Mouse (Mus musculus): ENCODE measurements around the gene Clmn. TPM values are rescaled to one million over a fixed set of nuclear protein-coding genes. Genes with fewer than 3 reads are reported as not detected.

The Clmn gene
- total RNA-seq, 2 experiments from 2014 or later: 2.7 to 3.5 TPM

GRCm38 (mm10) chr12:104822151-104822550 is 42.7 kb downstream of the Clmn start:
- no peak for DNase-seq
- intact Hi-C loops (cut with DNase I): loop anchor here (5.0 kb wide), 1 partner anchor 55 kb away; no protein-coding TSS in a partner anchor

GRCm38 (mm10) chr12:104820061-104820460 is 44.8 kb downstream of the Clmn start:
- intact Hi-C loops (cut with DNase I): loop anchor here (5.0 kb wide), 1 partner anchor 53 kb away; no protein-coding TSS in a partner anchor
- DNase-seq: no peak

- intact Hi-C loops (cut with DNase I): no loop called here
- no peak for DNase-seq
Measured at GRCm38 (mm10) chr12:104819050-104819449, 45.8 kb downstream of the Clmn start.

- DNase-seq: no peak
- intact Hi-C loops (cut with DNase I): no loop called here
Measured at GRCm38 (mm10) chr12:104818057-104818456, 46.8 kb downstream of the Clmn start.

- peak in 1 of 2 experiments; percentile 47 for DNase-seq
- intact Hi-C loops (cut with DNase I): no loop called here
Measured at GRCm38 (mm10) chr12:104817172-104817866, 47.6 kb downstream of the Clmn start.

- intact Hi-C loops (cut with DNase I): no loop called here
- DNase-seq: no peak
Measured at GRCm38 (mm10) chr12:104814291-104814690, 50.6 kb downstream of the Clmn start.

- intact Hi-C loops (cut with DNase I): no loop called here
- DNase-seq: no peak
Measured at GRCm38 (mm10) chr12:104813762-104814161, 51.1 kb downstream of the Clmn start.

- peak in 1 of 2 experiments; percentile 18 for DNase-seq
- intact Hi-C loops (cut with DNase I): no loop called here
Measured at GRCm38 (mm10) chr12:104812711-104813110, 52.2 kb downstream of the Clmn start.

- intact Hi-C loops (cut with DNase I): no loop called here
- DNase-seq: no peak
Measured at GRCm38 (mm10) chr12:104810923-104811443, 53.9 kb downstream of the Clmn start.

- DNase-seq: peak in 1 of 2 experiments; percentile 24
- intact Hi-C loops (cut with DNase I): no loop called here
Measured at GRCm38 (mm10) chr12:104808421-104809067, 56.3 kb downstream of the Clmn start.

GRCm38 (mm10) chr12:104806680-104807375 is 58.0 kb downstream of the Clmn start:
- intact Hi-C loops (cut with DNase I): no loop called here

GRCm38 (mm10) chr12:104801494-104802260 is 63.2 kb downstream of the Clmn start:
- DNase-seq: no peak
- intact Hi-C loops (cut with DNase I): no loop called here

More at GRCm38 (mm10) chr12:104806680-104807375, 58.0 kb downstream of the Clmn start:
- DNase-seq: no peak

GRCm38 (mm10) chr12:104799365-104799764 is 65.5 kb downstream of the Clmn start:
- no peak for DNase-seq
- intact Hi-C loops (cut with DNase I): no loop called here

- intact Hi-C loops (cut with DNase I): no loop called here
- DNase-seq: no peak
Measured at GRCm38 (mm10) chr12:104797905-104798304, 67.0 kb downstream of the Clmn start.

- intact Hi-C loops (cut with DNase I): no loop called here
Measured at GRCm38 (mm10) chr12:104796635-104797378, 68.1 kb downstream of the Clmn start.

GRCm38 (mm10) chr12:104794957-104795356 is 69.9 kb downstream of the Clmn start:
- intact Hi-C loops (cut with DNase I): no loop called here

More at GRCm38 (mm10) chr12:104796635-104797378, 68.1 kb downstream of the Clmn start:
- DNase-seq: no peak

GRCm38 (mm10) chr12:104793486-104793885 is 71.4 kb downstream of the Clmn start:
- intact Hi-C loops (cut with DNase I): no loop called here
- DNase-seq: no peak

More at GRCm38 (mm10) chr12:104794957-104795356, 69.9 kb downstream of the Clmn start:
- no peak for DNase-seq

- no peak for DNase-seq
- intact Hi-C loops (cut with DNase I): no loop called here
Measured at GRCm38 (mm10) chr12:104777603-104778002, 87.3 kb downstream of the Clmn start.

- intact Hi-C loops (cut with DNase I): loop anchor here (1.0 kb wide), 1 partner anchor 166 kb away; no protein-coding TSS in a partner anchor
- peak in 1 of 2 experiments; percentile 32 for DNase-seq
Measured at GRCm38 (mm10) chr12:104771941-104772340, 92.9 kb downstream of the Clmn start.

Measured in heart, postnatal 14 days (tissue).